Mouse (Mus musculus) C2C12 (cell line): ENCODE results near the gene Hlcs. TPM values are rescaled to one million over a fixed set of nuclear protein-coding genes. Genes with fewer than 3 reads are reported as not detected.

ENCODE experiments used
- H3K27me3 ChIP-seq: one replicate; pipeline ENCODE4 v1.6.1; 2011; ENCODE audit not compliant: control insufficient read depth, insufficient read depth, insufficient read length
- H3K36me3 ChIP-seq: one replicate; pipeline ENCODE4 v1.6.1; 2011; ENCODE audit not compliant: control insufficient read depth, insufficient read depth
- H3K4me3 ChIP-seq: one replicate; pipeline ENCODE4 v1.5.1; 2011; ENCODE audit warnings: mild to moderate bottlenecking, control low read depth; ENCODE audit not compliant: poor library complexity, insufficient read depth, severe bottlenecking
- H3K79me2 ChIP-seq: one replicate; pipeline ENCODE4 v1.6.1; 2011; ENCODE audit not compliant: control insufficient read depth, insufficient read depth
- H3K79me3 ChIP-seq: one replicate; pipeline ENCODE4 v1.6.1; 2011; ENCODE audit warnings: low read depth, control low read depth
- H3ac ChIP-seq: one replicate; pipeline ENCODE3; 2011; ENCODE audit warnings: low read depth; ENCODE audit not compliant: control insufficient read depth, insufficient read length
- CEBPB ChIP-seq: IDR thresholded peaks from one replicate; pipeline ENCODE4 v1.6.1; 2011; ENCODE audit warnings: low read depth, mild to moderate bottlenecking, control low read depth, moderate library complexity
- CTCF ChIP-seq: IDR thresholded peaks from one replicate; pipeline ENCODE4 v1.5.1; 2011; ENCODE audit not compliant: control insufficient read depth, insufficient read depth, insufficient read length
- FOSL1 ChIP-seq: IDR thresholded peaks from one replicate; pipeline ENCODE4 v1.8.0; 2011; ENCODE audit warnings: mild to moderate bottlenecking, low read length; ENCODE audit not compliant: poor library complexity, insufficient read depth, severe bottlenecking
- MAX ChIP-seq: IDR thresholded peaks from one replicate; pipeline ENCODE4 v1.6.1; 2011; ENCODE audit warnings: mild to moderate bottlenecking, control low read depth
- MYOD1 ChIP-seq: IDR thresholded peaks from one replicate; pipeline ENCODE4 v1.6.1; 2011; ENCODE audit warnings: low read depth; ENCODE audit not compliant: control insufficient read depth, insufficient read length
- MYOG ChIP-seq: IDR thresholded peaks from one replicate; pipeline ENCODE4 v1.6.1; 2011; ENCODE audit not compliant: control insufficient read depth, insufficient read length; ENCODE audit errors: extremely low read depth
- USF1 ChIP-seq: IDR thresholded peaks from one replicate; pipeline ENCODE4 v1.6.1; 2011; ENCODE audit warnings: low read depth, mild to moderate bottlenecking, control low read depth, moderate library complexity
- polyA plus RNA-seq: library from polyadenylated mRNA; unstranded; fragments of >200 nt; fragmentation: generic; extraction: Trizol; gene quantifications from one replicate; pipeline ENCODE4 v1.2.1, GENCODE M21; 2012; ENCODE audit warnings: missing spikeins

Hlcs gene
- polyA plus RNA-seq, 1 experiment: 1.7 TPM

DNA sequence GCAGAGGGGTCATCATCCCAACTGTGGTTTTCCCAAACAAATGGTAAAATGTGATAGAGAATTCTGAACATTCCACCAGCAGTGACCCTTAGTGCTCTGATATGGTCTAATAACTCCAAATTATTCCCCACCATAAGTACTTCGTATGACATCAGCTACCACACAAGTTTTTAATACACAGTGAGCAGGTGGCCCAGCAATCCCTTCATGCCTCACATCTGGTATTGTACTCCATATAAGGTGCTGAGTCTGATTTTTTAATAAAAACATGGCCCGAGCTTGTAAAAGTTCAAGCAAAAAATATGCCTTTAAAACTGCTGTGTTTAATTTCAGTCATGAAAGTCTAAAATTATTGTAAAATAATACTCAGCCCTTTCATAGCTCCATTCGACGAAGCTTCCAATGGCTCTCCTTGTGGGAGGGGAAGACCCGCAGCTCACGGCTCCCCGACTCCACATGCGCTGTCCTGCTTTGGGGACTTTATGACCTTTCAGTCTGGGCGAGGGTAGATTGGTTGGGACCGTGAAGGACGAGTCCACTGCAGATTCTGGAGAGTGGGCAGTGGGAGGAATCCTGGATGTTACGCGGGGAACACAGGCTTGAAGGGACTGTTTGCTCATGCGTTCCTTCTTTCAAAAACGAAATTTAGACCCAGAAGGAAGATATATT is 102.5 kb downstream of the Hlcs start:
- no peaks in the 10 kb centered on the region for H3K79me3 ChIP-seq
- no peaks in the 10 kb centered on the region for H3K36me3 ChIP-seq
- no peaks in the 10 kb centered on the region for H3K27me3 ChIP-seq
- H3K79me2 ChIP-seq: no peaks in the 10 kb centered on the region
- no peak overlapping the region for H3ac ChIP-seq
- TF ChIP-seq USF1 (no peak), FOSL1 (no peak), CEBPB (no peak), MYOG (no peak), MYOD1 (no peak), MAX (no peak), CTCF (no peak)
- no peak overlapping the region for H3K4me3 ChIP-seq

DNA sequence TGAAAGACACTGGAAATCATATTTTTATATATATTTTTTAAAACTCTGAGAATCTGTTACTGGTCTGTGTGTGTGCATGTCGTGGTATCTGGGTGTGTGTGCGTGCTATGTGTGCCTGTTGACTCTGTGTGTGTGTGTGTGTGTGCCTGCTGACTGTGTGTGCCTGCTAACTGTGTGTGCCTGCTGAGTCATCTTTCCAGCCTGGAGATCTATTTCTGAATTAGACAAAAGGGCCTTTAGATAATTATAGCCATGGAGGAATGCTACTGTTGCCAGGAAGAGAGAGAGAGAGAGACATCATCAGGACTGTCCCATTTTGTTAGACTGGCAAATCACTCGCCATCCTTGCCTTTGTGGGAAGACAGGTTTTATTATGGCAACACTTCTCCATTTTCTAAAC is 103.7 kb downstream of the Hlcs start:
- no peaks in the 10 kb centered on the region for H3K79me2 ChIP-seq
- no peak overlapping the region for H3ac ChIP-seq
- no peaks in the 10 kb centered on the region for H3K79me3 ChIP-seq
- no peak overlapping the region for H3K4me3 ChIP-seq
- TF ChIP-seq CTCF (no peak), CEBPB (no peak), MYOG (no peak), FOSL1 (no peak), MAX (no peak), MYOD1 (no peak), USF1 (no peak)
- H3K27me3 ChIP-seq: no peaks in the 10 kb centered on the region
- no peaks in the 10 kb centered on the region for H3K36me3 ChIP-seq

DNA sequence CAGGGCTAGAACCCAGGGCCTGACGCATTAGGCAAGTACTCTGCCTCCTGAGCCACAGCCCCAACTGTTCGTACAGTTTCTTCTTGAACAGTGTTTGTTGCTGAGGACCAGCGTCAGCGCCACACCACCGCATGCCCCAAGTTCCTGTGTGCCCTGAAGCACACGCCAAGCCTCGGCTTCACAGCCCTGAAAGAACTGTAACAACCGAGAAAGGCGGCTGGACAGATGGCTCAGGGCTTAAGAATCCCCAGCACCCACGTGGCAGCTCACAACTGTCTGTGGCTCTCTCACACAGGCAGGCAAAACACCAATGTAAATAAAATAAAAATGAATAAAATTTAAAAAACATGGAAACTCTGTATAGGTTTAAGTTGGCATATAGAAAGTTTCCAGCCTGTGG is 104.5 kb downstream of the Hlcs start:
- no peak overlapping the region for H3K4me3 ChIP-seq
- H3ac ChIP-seq: no peak overlapping the region
- no peaks in the 10 kb centered on the region for H3K79me2 ChIP-seq
- no peaks in the 10 kb centered on the region for H3K79me3 ChIP-seq
- TF ChIP-seq MYOD1 (no peak), USF1 (no peak), FOSL1 (no peak), CTCF (no peak), MYOG (no peak), CEBPB (no peak), MAX (no peak)
- no peaks in the 10 kb centered on the region for H3K36me3 ChIP-seq
- no peaks in the 10 kb centered on the region for H3K27me3 ChIP-seq

- Histone ChIP-seq H3K36me3 (no peaks in the 10 kb centered on the region), H3K27me3 (no peaks in the 10 kb centered on the region), H3K4me3 (no peak overlapping the region), H3K79me2 (no peaks in the 10 kb centered on the region), H3ac (no peak overlapping the region), H3K79me3 (no peaks in the 10 kb centered on the region)
- no peak for TF ChIP-seq MAX
- no peak for TF ChIP-seq USF1
- no peak for TF ChIP-seq MYOG
- TF ChIP-seq FOSL1: no peak
- TF ChIP-seq MYOD1: no peak
- TF ChIP-seq CTCF: no peak
- TF ChIP-seq CEBPB: no peak
Observed at GRCm38 (mm10) chr16:94208152-94208551, 105.2 kb downstream of the Hlcs start.

- no peak for TF ChIP-seq USF1
- TF ChIP-seq MYOG: no peak
- TF ChIP-seq CTCF: no peak
- Histone ChIP-seq H3K79me3 (no peaks in the 10 kb centered on the region), H3ac (no peak overlapping the region), H3K36me3 (no peaks in the 10 kb centered on the region), H3K4me3 (no peak overlapping the region), H3K27me3 (no peaks in the 10 kb centered on the region), H3K79me2 (no peaks in the 10 kb centered on the region)
Observed at GRCm38 (mm10) chr16:94205528-94206484, 107.6 kb downstream of the Hlcs start.
